Mouse (Mus musculus) bone marrow macrophage, adult 2 months (primary cell): ENCODE results near the gene Cenpb.

Source experiments
- CTCF ChIP-seq: IDR thresholded peaks from 2 replicates; pipeline ENCODE4 v1.5.1; 2012; ENCODE audit warnings: low read depth, mild to moderate bottlenecking, low read length, moderate library complexity
- POLR2A ChIP-seq: IDR thresholded peaks from 2 replicates; pipeline ENCODE4 v1.6.1; 2012; ENCODE audit warnings: mild to moderate bottlenecking, low read depth, low read length, borderline replicate concordance

DNA sequence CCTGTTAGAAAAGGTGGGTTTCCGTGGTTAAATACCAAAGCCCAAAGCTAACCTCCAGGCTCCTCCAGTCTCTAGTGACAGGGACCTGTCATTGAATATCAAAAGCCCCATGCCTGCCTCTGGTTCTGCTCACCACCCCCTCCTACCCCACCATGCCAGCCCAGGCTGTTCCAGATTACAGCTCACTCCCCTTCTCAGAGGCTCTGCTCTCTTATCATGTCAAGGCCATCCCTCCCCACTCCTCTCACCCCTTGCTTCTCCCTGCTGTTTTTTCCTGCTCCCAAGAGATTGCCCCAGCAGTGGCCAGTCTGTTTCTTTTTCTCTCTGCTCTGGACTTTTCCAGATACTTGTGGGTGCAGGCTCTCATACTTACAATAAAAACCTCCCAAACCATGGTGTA, 43.7 kb upstream of the Cenpb start:
- TF ChIP-seq CTCF = no peak
- no peak for TF ChIP-seq POLR2A
